Mouse (Mus musculus) midbrain, embryonic 16.5 days (tissue): ENCODE data around the gene Sntb2. TPM values are rescaled to one million over a fixed set of nuclear protein-coding genes. Genes with fewer than 3 reads are reported as not detected.
"Not testable (repeated sequence)": the region's sequence is repeated elsewhere in the genome, so short reads cannot be mapped to it uniquely, and the experiment has no call there.

Experiments used
- ATAC-seq: fragments of 200-750 bp; cut with Nextera tagmentation; 2 replicates; pipeline ENCODE4 v1.8.0; 2017; ENCODE audit warnings: moderate TSS enrichment
- H3K27ac ChIP-seq: fragments of 300-500 bp; sonication (generic); 2 replicates; pipeline ENCODE4 v1.5.1; 2014; ENCODE audit warnings: mild to moderate bottlenecking, low read length, mixed read lengths
- H3K27me3 ChIP-seq: fragments of 300-500 bp; sonication (generic); 2 replicates; pipeline ENCODE4 v1.6.1; 2014; ENCODE audit warnings: low read depth, low read length, mixed read lengths; ENCODE audit not compliant: control insufficient read depth, insufficient read depth
- H3K36me3 ChIP-seq: fragments of 300-500 bp; sonication (generic); 2 replicates; pipeline ENCODE4 v1.6.1; 2014; ENCODE audit warnings: mild to moderate bottlenecking, low read length, moderate library complexity, mixed read lengths; ENCODE audit not compliant: control insufficient read depth, insufficient read depth
- H3K4me1 ChIP-seq: fragments of 300-500 bp; sonication (generic); 2 replicates; pipeline ENCODE4 v1.6.1; 2014; ENCODE audit warnings: mild to moderate bottlenecking, low read length, mixed read lengths; ENCODE audit not compliant: control insufficient read depth, insufficient read depth
- H3K4me2 ChIP-seq: fragments of 300-500 bp; sonication (generic); 2 replicates; pipeline ENCODE4 v1.6.1; 2014; ENCODE audit warnings: mild to moderate bottlenecking, low read length, mixed read lengths
- H3K4me3 ChIP-seq: fragments of 300-500 bp; sonication (generic); 2 replicates; pipeline ENCODE4 v1.5.1; 2014; ENCODE audit warnings: low read depth, mild to moderate bottlenecking, low read length, moderate library complexity, mixed read lengths
- H3K9ac ChIP-seq: fragments of 300-500 bp; sonication (generic); 2 replicates; pipeline ENCODE4 v1.6.1; 2014; ENCODE audit warnings: low read depth, low read length, mixed read lengths
- H3K9me3 ChIP-seq: fragments of 300-500 bp; sonication (generic); replicated peaks from 2 replicates; pipeline ENCODE4 v1.6.1; 2014; ENCODE audit warnings: mild to moderate bottlenecking, low read length, mixed read lengths; ENCODE audit not compliant: control insufficient read depth, poor library complexity, severe bottlenecking
- WGBS: fragments of 180-500 bp; shearing (Covaris S2); extraction: QIAGEN DNeasy Blood & Tissue Kit; methylation state at CpG from one replicate; pipeline ENCODE4 v1.1.7; 2014; 5-methylcytosine and 5-hydroxymethylcytosine counted together
- polyA plus RNA-seq: library from polyadenylated mRNA; unstranded; fragments of >200 nt; fragmentation: Nextera tagmentation; extraction: Ambion mirVana; gene quantifications from 2 replicates; pipeline ENCODE4 v1.2.1, GENCODE M21; 2015

The Sntb2 gene
- polyA plus RNA-seq, 1 experiment from 2014 or later, result 4.3 TPM

GRCm38 (mm10) chr8:106927247-106927646 lies 8.3 kb upstream of the Sntb2 start:
- Histone ChIP-seq H3K36me3 (peaks cover 11% of the 10 kb centered on the region), H3K9me3 (no peaks in the 10 kb centered on the region), H3K9ac (no peak overlapping the region), H3K4me3 (no peak overlapping the region), H3K27ac (no peak overlapping the region), H3K27me3 (peaks cover 2% of the 10 kb centered on the region; the same call in 1 of the 2 replicates), H3K4me1 (no peaks in the 10 kb centered on the region), H3K4me2 (no peak overlapping the region)
- no peak for ATAC-seq
- WGBS, result 51% methylated on average over 4 of the region's 4 CpGs

- 90% methylated on average over 10 of the region's 11 CpGs for WGBS
- H3K4me3 ChIP-seq, H3K4me1 ChIP-seq, H3K9me3 ChIP-seq, H3K36me3 ChIP-seq, H3K27ac ChIP-seq, H3K27me3 ChIP-seq, ATAC-seq, H3K9ac ChIP-seq, H3K4me2 ChIP-seq: not testable (repeated sequence)
Measured at GRCm38 (mm10) chr8:106928182-106928581, 7.4 kb upstream of the Sntb2 start.

GRCm38 (mm10) chr8:106929155-106929913 lies 6.2 kb upstream of the Sntb2 start:
- no peak for ATAC-seq
- H3K36me3 ChIP-seq, result 0 out of 2 replicates have a peak, but pooled peaks cover 5% of the 10 kb centered on the region
- no peak overlapping the region for H3K4me2 ChIP-seq
- H3K4me1 ChIP-seq, result peaks cover 2% of the 10 kb centered on the region; the same call in 1 of the 2 replicates
- H3K9me3 ChIP-seq, result no peaks in the 10 kb centered on the region
- H3K27ac ChIP-seq, result no peak overlapping the region
- peaks cover 2% of the 10 kb centered on the region; the same call in 1 of the 2 replicates for H3K27me3 ChIP-seq
- WGBS, result 63% methylated on average over 6 of the region's 6 CpGs
- H3K4me3 ChIP-seq, result no peak overlapping the region
- H3K9ac ChIP-seq, result no peak overlapping the region

- Histone ChIP-seq H3K4me1 (peaks cover 2% of the 10 kb centered on the region; the same call in 1 of the 2 replicates), H3K4me2 (no peak overlapping the region), H3K4me3 (no peak overlapping the region), H3K9me3 (no peaks in the 10 kb centered on the region), H3K27ac (no peak overlapping the region), H3K36me3 (no peaks in the 10 kb centered on the region), H3K27me3 (peaks cover 2% of the 10 kb centered on the region; the same call in 1 of the 2 replicates), H3K9ac (no peak overlapping the region)
- no peak for ATAC-seq
- WGBS, result 84% methylated on average over 5 of the region's 5 CpGs
Measured at GRCm38 (mm10) chr8:106929921-106930320, 5.6 kb upstream of the Sntb2 start.

- Histone ChIP-seq H3K36me3 (no peaks in the 10 kb centered on the region), H3K4me3 (peak overlapping the region; percentile 0; the same call in 1 of the 2 replicates), H3K9ac (no peak overlapping the region), H3K4me1 (peaks cover 7% of the 10 kb centered on the region), H3K27me3 (peaks cover 2% of the 10 kb centered on the region; the same call in 1 of the 2 replicates), H3K4me2 (peak overlapping the region; percentile 47), H3K9me3 (no peaks in the 10 kb centered on the region), H3K27ac (no peak overlapping the region)
- 14% methylated on average over 22 of the region's 22 CpGs for WGBS
- no peak for ATAC-seq
Measured at GRCm38 (mm10) chr8:106932376-106933065, 3.0 kb upstream of the Sntb2 start.

GRCm38 (mm10) chr8:106933506-106934143 lies 1.9 kb upstream of the Sntb2 start:
- Histone ChIP-seq H3K4me1 (peaks cover 11% of the 10 kb centered on the region), H3K4me3 (no peak overlapping the region), H3K4me2 (no peak overlapping the region), H3K36me3 (no peaks in the 10 kb centered on the region), H3K27ac (no peak overlapping the region), H3K27me3 (peaks cover 2% of the 10 kb centered on the region; the same call in 1 of the 2 replicates), H3K9me3 (no peaks in the 10 kb centered on the region), H3K9ac (no peak overlapping the region)
- 88% methylated on average over 4 of the region's 4 CpGs for WGBS
- no peak for ATAC-seq

GRCm38 (mm10) chr8:106934226-106934977 lies 1.1 kb upstream of the Sntb2 start:
- ATAC-seq, result no peak
- Histone ChIP-seq H3K27ac (no peak overlapping the region), H3K36me3 (no peaks in the 10 kb centered on the region), H3K9ac (no peak overlapping the region), H3K4me3 (no peak overlapping the region), H3K27me3 (peaks cover 2% of the 10 kb centered on the region; the same call in 1 of the 2 replicates), H3K4me1 (peaks cover 11% of the 10 kb centered on the region), H3K9me3 (no peaks in the 10 kb centered on the region), H3K4me2 (no peak overlapping the region)
- 76% methylated on average over 15 of the region's 16 CpGs for WGBS

GRCm38 (mm10) chr8:106935899-106936477 lies 438 bp downstream of the Sntb2 start:
- peak overlapping the region; percentile 89 for H3K27ac ChIP-seq
- under 1% methylated on average over 49 of the region's 76 CpGs for WGBS
- peak overlapping the region; percentile 87 for H3K4me2 ChIP-seq
- peak overlapping the region; percentile 84 for H3K4me3 ChIP-seq
- H3K36me3 ChIP-seq, result no peaks in the 10 kb centered on the region
- peak; percentile 75 for ATAC-seq
- H3K9me3 ChIP-seq, result no peaks in the 10 kb centered on the region
- H3K27me3 ChIP-seq, result peaks cover 2% of the 10 kb centered on the region; the same call in 1 of the 2 replicates
- peak overlapping the region; percentile 87 for H3K9ac ChIP-seq
- H3K4me1 ChIP-seq, result peaks cover 11% of the 10 kb centered on the region
